Mouse (Mus musculus) MEL (cell line): ENCODE measurements around the gene Cela1.

Experiments
- CTCF ChIP-seq, 3 experiments: IDR thresholded peaks in 2 of 3; conservative IDR thresholded peaks in 1 of 3; 2 replicates each; pipeline ENCODE4 v1.5.1; 2011 to 2012; ENCODE audit warnings: low read length in 3 of 3, low read depth in 2 of 3, mild to moderate bottlenecking in 2 of 3, improper control_type of control experiment in 1 of 3, inconsistent platforms in 1 of 3, mixed read lengths in 1 of 3, moderate library complexity in 1 of 3; ENCODE audit not compliant: control insufficient read depth in 1 of 3, insufficient read depth in 1 of 3, poor library complexity in 1 of 3, severe bottlenecking in 1 of 3
- GATA1 ChIP-seq: IDR thresholded peaks from 2 replicates; pipeline ENCODE4 v1.6.1; 2011; ENCODE audit warnings: low read depth, low read length, improper control_type of control experiment
- JUND ChIP-seq: IDR thresholded peaks from 2 replicates; pipeline ENCODE4 v1.6.1; 2011; ENCODE audit warnings: low read depth, mild to moderate bottlenecking, improper control_type of control experiment, low read length
- MYB ChIP-seq: IDR thresholded peaks from 2 replicates; pipeline ENCODE4 v1.6.1; 2011; ENCODE audit warnings: mild to moderate bottlenecking, low read depth, low read length, improper control_type of control experiment
- MYC ChIP-seq: IDR thresholded peaks from 2 replicates; pipeline ENCODE4 v1.6.1; 2011; ENCODE audit warnings: low read depth, mild to moderate bottlenecking, low read length, improper control_type of control experiment, moderate library complexity
- NELFE ChIP-seq: IDR thresholded peaks from 2 replicates; pipeline ENCODE4 v1.6.1; 2011; ENCODE audit warnings: low read depth, low read length, improper control_type of control experiment
- POLR2A ChIP-seq, 2 experiments: IDR thresholded peaks; 2 replicates each; pipeline ENCODE4 v1.6.1; 2011 to 2012; ENCODE audit warnings: low read length in 2 of 2, mild to moderate bottlenecking in 2 of 2, control low read depth in 1 of 2, improper control_type of control experiment in 1 of 2, low read depth in 1 of 2, moderate library complexity in 1 of 2; ENCODE audit not compliant: control insufficient read depth in 1 of 2, insufficient read depth in 1 of 2, poor library complexity in 1 of 2
- POLR2AphosphoS2 ChIP-seq: IDR thresholded peaks from 2 replicates; pipeline ENCODE4 v1.6.1; 2011; ENCODE audit warnings: low read length, improper control_type of control experiment
- POLR2AphosphoS5 ChIP-seq: IDR thresholded peaks from 2 replicates; pipeline ENCODE4 v1.6.1; 2012; ENCODE audit warnings: low read depth, borderline replicate concordance, mild to moderate bottlenecking, inconsistent platforms, low read length, moderate library complexity, mixed read lengths
- RAD21 ChIP-seq: IDR thresholded peaks from 2 replicates; pipeline ENCODE4 v1.6.1; 2011; ENCODE audit warnings: mild to moderate bottlenecking, low read depth, low read length, improper control_type of control experiment
- RCOR1 ChIP-seq: IDR thresholded peaks from 2 replicates; pipeline ENCODE4 v1.6.1; 2012; ENCODE audit warnings: low read depth, mild to moderate bottlenecking, inconsistent platforms, low read length, improper control_type of control experiment
- ZKSCAN1 ChIP-seq: IDR thresholded peaks from 2 replicates; pipeline ENCODE4 v1.6.1; 2012; ENCODE audit warnings: low read depth, mild to moderate bottlenecking, inconsistent platforms, low read length, improper control_type of control experiment, moderate library complexity

DNA sequence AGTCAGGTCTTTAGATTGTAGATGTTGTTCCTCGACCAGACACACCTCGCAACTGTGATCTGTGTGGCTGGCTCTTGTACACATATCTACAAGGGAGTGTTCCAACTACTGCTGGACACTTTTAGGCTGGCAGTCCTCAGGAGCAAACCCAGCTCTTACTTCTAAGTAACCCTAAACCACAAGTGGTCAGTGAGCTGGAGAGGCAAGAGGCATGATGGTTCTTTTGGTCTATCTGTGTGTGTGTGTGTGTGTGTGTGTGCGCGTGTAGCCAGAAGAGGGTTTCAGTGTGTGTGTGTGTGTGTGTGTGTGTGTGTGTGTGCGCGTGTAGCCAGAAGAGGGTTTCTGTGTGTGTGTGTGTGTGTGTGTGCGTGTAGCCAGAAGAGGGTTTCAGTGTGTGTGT is 45.3 kb downstream of the Cela1 start:
- TF ChIP-seq JUND (no peak), POLR2A (IDR thresholded peaks at IDR 0.05; ENCODE audit: control insufficient read depth in 1 of 2, insufficient read depth in 1 of 2, low read depth in 1 of 2, low read length in 2 of 2, poor library complexity in 1 of 2) (no peak), CTCF (IDR thresholded peaks at IDR 0.05 in 2 of 3, conservative IDR thresholded peaks at IDR 0.05 in 1 of 3; ENCODE audit: control insufficient read depth in 1 of 3, insufficient read depth in 1 of 3, low read depth in 2 of 3, low read length in 3 of 3, poor library complexity in 1 of 3, severe bottlenecking in 1 of 3) (no peak), POLR2AphosphoS5 (no peak), RAD21 (no peak), POLR2AphosphoS2 (no peak), MYC (no peak), NELFE (no peak), MYB (no peak), GATA1 (no peak), ZKSCAN1 (no peak), RCOR1 (no peak)
